Mouse (Mus musculus): Measurements from ENCODE around the gene Gpa33.

DNA sequence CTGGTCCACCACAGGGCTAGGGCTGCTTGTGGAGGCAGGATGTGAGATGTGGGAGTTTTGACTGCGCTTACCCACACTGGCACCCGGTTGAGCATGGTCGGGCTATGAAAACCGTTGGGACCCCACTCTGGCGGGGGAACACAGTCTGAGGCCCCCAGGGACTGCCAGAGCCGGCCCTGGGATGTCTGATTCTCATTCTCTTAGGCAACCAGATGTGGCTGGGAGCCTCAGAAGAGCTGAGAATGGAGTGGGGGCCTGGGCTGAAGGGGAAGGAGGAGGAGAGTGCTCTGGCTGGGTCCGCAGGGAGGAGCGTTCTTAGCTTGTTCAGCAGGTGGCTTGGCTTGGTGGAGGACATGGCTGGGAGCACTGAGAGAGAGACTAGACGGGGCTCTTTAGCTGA lies 43.6 kb downstream of the Gpa33 start:
- TF ChIP-seq CTCF (IDR thresholded peaks at IDR 0.05; ENCODE audit: low read depth) (no peak), EP300 (IDR thresholded peaks at IDR 0.05; ENCODE audit: low read depth) (no peak)
